Mouse (Mus musculus) hindbrain, embryonic 14.5 days (tissue): ENCODE data around the gene Ppp1r8. TPM values are rescaled to one million over a fixed set of nuclear protein-coding genes. Genes with fewer than 3 reads are reported as not detected.

Experiments
- ATAC-seq: fragments of 200-750 bp; cut with Nextera tagmentation; 2 replicates; pipeline ENCODE4 v1.8.0; 2017; ENCODE audit warnings: moderate number of reproducible peaks, mild to moderate bottlenecking, moderate TSS enrichment, moderate library complexity; ENCODE audit not compliant: low FRiP score
- DNase-seq: peaks from one replicate; pipeline ENCODE4 v3.0.0-alpha.2; 2015; ENCODE audit warnings: low spot score
- H3K27ac ChIP-seq: fragments of 300-500 bp; sonication (generic); 2 replicates; pipeline ENCODE4 v1.5.1; 2014; ENCODE audit warnings: mild to moderate bottlenecking, moderate library complexity
- H3K27me3 ChIP-seq: fragments of 300-500 bp; sonication (generic); 2 replicates; pipeline ENCODE4 v1.6.1; 2014; ENCODE audit warnings: mild to moderate bottlenecking, low read length, mixed read lengths; ENCODE audit not compliant: control insufficient read depth, insufficient read depth
- H3K36me3 ChIP-seq: fragments of 300-500 bp; sonication (generic); replicated peaks from 2 replicates; pipeline ENCODE4 v1.6.1; 2014; ENCODE audit not compliant: control insufficient read depth, insufficient read depth
- H3K4me1 ChIP-seq: fragments of 300-500 bp; sonication (generic); replicated peaks from 2 replicates; pipeline ENCODE4 v1.6.1; 2014; ENCODE audit warnings: antibody characterized with exemption, low read length, mixed read lengths; ENCODE audit not compliant: control insufficient read depth, insufficient read depth
- H3K4me2 ChIP-seq: fragments of 300-500 bp; sonication (generic); replicated peaks from 2 replicates; pipeline ENCODE4 v1.6.1; 2014; ENCODE audit warnings: mild to moderate bottlenecking, moderate library complexity
- H3K4me3 ChIP-seq: fragments of 300-500 bp; sonication (generic); replicated peaks from 2 replicates; pipeline ENCODE4 v1.5.1; 2014; ENCODE audit warnings: mild to moderate bottlenecking, low read length
- H3K9ac ChIP-seq: fragments of 300-500 bp; sonication (generic); 2 replicates; pipeline ENCODE4 v1.6.1; 2014
- H3K9me3 ChIP-seq: fragments of 300-500 bp; sonication (generic); 2 replicates; pipeline ENCODE4 v1.6.1; 2016; ENCODE audit warnings: low read length; ENCODE audit not compliant: control insufficient read depth
- WGBS: fragments of 180-500 bp; shearing (Covaris S2); extraction: QIAGEN DNeasy Blood & Tissue Kit; methylation state at CpG from one replicate; pipeline ENCODE4 v1.1.7; 2014; 5-methylcytosine and 5-hydroxymethylcytosine counted together
- polyA plus RNA-seq: library from polyadenylated mRNA; unstranded; fragments of >200 nt; fragmentation: Nextera tagmentation; extraction: Ambion mirVana; gene quantifications from 2 replicates; pipeline ENCODE4 v1.2.1, GENCODE M21; 2014

Gene Ppp1r8
- polyA plus RNA-seq, 1 experiment from 2014 or later: 49.3 TPM

- Histone ChIP-seq H3K9ac (no peak overlapping the region), H3K4me3 (no peak overlapping the region), H3K4me1 (no peaks in the 10 kb centered on the region), H3K4me2 (no peak overlapping the region), H3K9me3 (no peaks in the 10 kb centered on the region), H3K27me3 (no peaks in the 10 kb centered on the region), H3K27ac (no peak overlapping the region), H3K36me3 (peaks cover 91% of the 10 kb centered on the region)
- no peak for ATAC-seq
- WGBS: 97% methylated on average over 13 of the region's 13 CpGs
- no peak for DNase-seq
Measured at GRCm38 (mm10) chr4:132863012-132863411, 20.0 kb upstream of the Ppp1r8 start.

GRCm38 (mm10) chr4:132860880-132861279, 17.9 kb upstream of the Ppp1r8 start:
- DNase-seq (no peak), ATAC-seq (no peak)
- no peaks in the 10 kb centered on the region for H3K27me3 ChIP-seq
- no peak overlapping the region for H3K4me2 ChIP-seq
- H3K4me1 ChIP-seq: no peaks in the 10 kb centered on the region
- peaks cover 91% of the 10 kb centered on the region for H3K36me3 ChIP-seq
- H3K27ac ChIP-seq: no peak overlapping the region
- WGBS: 100% methylated on average over 1 of the region's 1 CpGs
- no peaks in the 10 kb centered on the region for H3K9me3 ChIP-seq
- H3K4me3 ChIP-seq: no peak overlapping the region
- no peak overlapping the region for H3K9ac ChIP-seq

- Histone ChIP-seq H3K36me3 (peaks cover 30% of the 10 kb centered on the region), H3K4me3 (peak overlapping the region; percentile 78), H3K27ac (peak overlapping the region; percentile 85), H3K27me3 (no peaks in the 10 kb centered on the region), H3K4me1 (peaks cover 17% of the 10 kb centered on the region), H3K4me2 (peak overlapping the region; percentile 81), H3K9me3 (no peaks in the 10 kb centered on the region), H3K9ac (peak overlapping the region; percentile 80)
- ATAC-seq (no peak), DNase-seq (no peak)
- 81% methylated on average over 1 of the region's 1 CpGs for WGBS
Measured at GRCm38 (mm10) chr4:132843705-132844071, 719 bp upstream of the Ppp1r8 start.

- H3K4me2 ChIP-seq: peak overlapping the region; percentile 81
- WGBS: under 1% methylated on average over 30 of the region's 30 CpGs
- ATAC-seq (peak; percentile 47; the same call in 1 of the 2 replicates), DNase-seq (peak; percentile 28)
- peaks cover 17% of the 10 kb centered on the region for H3K4me1 ChIP-seq
- peak overlapping the region; percentile 78 for H3K4me3 ChIP-seq
- H3K27me3 ChIP-seq: no peaks in the 10 kb centered on the region
- peaks cover 33% of the 10 kb centered on the region for H3K36me3 ChIP-seq
- H3K9me3 ChIP-seq: no peaks in the 10 kb centered on the region
- peak overlapping the region; percentile 80 for H3K9ac ChIP-seq
- H3K27ac ChIP-seq: peak overlapping the region; percentile 50
Measured at GRCm38 (mm10) chr4:132842281-132842906, 575 bp downstream of the Ppp1r8 start.

GRCm38 (mm10) chr4:132841493-132841892, 1.5 kb downstream of the Ppp1r8 start:
- DNase-seq: no peak
- H3K36me3 ChIP-seq: peaks cover 41% of the 10 kb centered on the region
- H3K9ac ChIP-seq: peak overlapping the region; percentile 80
- no peaks in the 10 kb centered on the region for H3K9me3 ChIP-seq
- no peak for ATAC-seq
- H3K4me2 ChIP-seq: peak overlapping the region; percentile 81
- peaks cover 17% of the 10 kb centered on the region for H3K4me1 ChIP-seq
- H3K27me3 ChIP-seq: no peaks in the 10 kb centered on the region
- peak overlapping the region; percentile 78 for H3K4me3 ChIP-seq
- H3K27ac ChIP-seq: no peak overlapping the region
- 97% methylated on average over 3 of the region's 3 CpGs for WGBS

GRCm38 (mm10) chr4:132823614-132824366, 19.2 kb downstream of the Ppp1r8 start:
- ATAC-seq: no peak
- peaks cover 39% of the 10 kb centered on the region for H3K36me3 ChIP-seq
- no peak overlapping the region for H3K9ac ChIP-seq
- no peak overlapping the region for H3K4me3 ChIP-seq
- H3K4me2 ChIP-seq: no peak overlapping the region
- no peaks in the 10 kb centered on the region for H3K27me3 ChIP-seq
- peak; percentile 34 for DNase-seq
- H3K27ac ChIP-seq: no peak overlapping the region
- no peaks in the 10 kb centered on the region for H3K4me1 ChIP-seq
- H3K9me3 ChIP-seq: peaks cover 8% of the 10 kb centered on the region
- 73% methylated on average over 8 of the region's 8 CpGs for WGBS

GRCm38 (mm10) chr4:132818442-132818841, 24.5 kb downstream of the Ppp1r8 start:
- Histone ChIP-seq H3K4me3 (no peak overlapping the region), H3K4me1 (no peaks in the 10 kb centered on the region), H3K27ac (no peak overlapping the region), H3K36me3 (no peaks in the 10 kb centered on the region), H3K9ac (no peak overlapping the region), H3K9me3 (peaks cover 8% of the 10 kb centered on the region), H3K27me3 (no peaks in the 10 kb centered on the region), H3K4me2 (no peak overlapping the region)
- WGBS: 55% methylated on average over 2 of the region's 2 CpGs
- no peak for ATAC-seq
- no peak for DNase-seq

GRCm38 (mm10) chr4:132816855-132817254, 26.1 kb downstream of the Ppp1r8 start:
- Histone ChIP-seq H3K36me3 (no peaks in the 10 kb centered on the region), H3K27me3 (no peaks in the 10 kb centered on the region), H3K4me2 (no peak overlapping the region), H3K4me1 (no peaks in the 10 kb centered on the region), H3K4me3 (no peak overlapping the region), H3K27ac (no peak overlapping the region), H3K9ac (no peak overlapping the region), H3K9me3 (peaks cover 8% of the 10 kb centered on the region)
- DNase-seq (no peak), ATAC-seq (no peak)
- 67% methylated on average over 2 of the region's 2 CpGs for WGBS

- Histone ChIP-seq H3K4me3 (no peak overlapping the region), H3K4me2 (no peak overlapping the region), H3K36me3 (no peaks in the 10 kb centered on the region), H3K27ac (no peak overlapping the region), H3K4me1 (no peaks in the 10 kb centered on the region), H3K9ac (no peak overlapping the region), H3K9me3 (peaks cover 7% of the 10 kb centered on the region), H3K27me3 (no peaks in the 10 kb centered on the region)
- DNase-seq (no peak), ATAC-seq (no peak)
- 87% methylated on average over 7 of the region's 7 CpGs for WGBS
Measured at GRCm38 (mm10) chr4:132816404-132816803, 26.6 kb downstream of the Ppp1r8 start.
